Mouse (Mus musculus): ENCODE data around the gene Colgalt1.
A peak's percentile ranks its signal among the peaks of the same experiment; 100 is the strongest.

The Colgalt1 gene

GRCm38 (mm10) chr8:71597451-71597850, 13.3 kb upstream of the Colgalt1 start, which contains the start of gene Fam129c:
Fam129c (plus strand) TSS chr8:71597648.
- Histone ChIP-seq H3K27me3 (ENCODE audit: control insufficient read depth, insufficient read depth, low read length, poor library complexity, severe bottlenecking) (no peaks in the 10 kb centered on the region), H3K36me3 (ENCODE audit: control insufficient read depth, insufficient read depth, low read length, poor library complexity, severe bottlenecking) (peaks cover 2% of the 10 kb centered on the region; the same call in 1 of the 2 replicates)
- DNase-seq (ENCODE audit: low read depth, low spot score): peak; percentile 68

- no peaks in the 10 kb centered on the region for H3K27me3 ChIP-seq (ENCODE audit: control insufficient read depth, insufficient read depth, low read length, poor library complexity, severe bottlenecking)
- H3K36me3 ChIP-seq (ENCODE audit: control insufficient read depth, insufficient read depth, low read length, poor library complexity, severe bottlenecking): peaks cover 3% of the 10 kb centered on the region
- DNase-seq (ENCODE audit: low read depth, low spot score): no peak
Measured at GRCm38 (mm10) chr8:71598375-71598774, 12.4 kb upstream of the Colgalt1 start.

GRCm38 (mm10) chr8:71598841-71599240, 12.0 kb upstream of the Colgalt1 start:
- Histone ChIP-seq H3K36me3 (ENCODE audit: control insufficient read depth, insufficient read depth, low read length, poor library complexity, severe bottlenecking) (peaks cover 5% of the 10 kb centered on the region), H3K27me3 (ENCODE audit: control insufficient read depth, insufficient read depth, low read length, poor library complexity, severe bottlenecking) (no peaks in the 10 kb centered on the region)
- DNase-seq (ENCODE audit: low read depth, low spot score): no peak

GRCm38 (mm10) chr8:71601939-71602665, 8.7 kb upstream of the Colgalt1 start:
- Histone ChIP-seq H3K36me3 (ENCODE audit: control insufficient read depth, insufficient read depth, low read length, poor library complexity, severe bottlenecking) (peaks cover 10% of the 10 kb centered on the region), H3K27me3 (ENCODE audit: control insufficient read depth, insufficient read depth, low read length, poor library complexity, severe bottlenecking) (no peaks in the 10 kb centered on the region)
- DNase-seq (ENCODE audit: low read depth, low spot score): peak; percentile 57

- DNase-seq (ENCODE audit: low read depth, low spot score): no peak
- no peaks in the 10 kb centered on the region for H3K27me3 ChIP-seq (ENCODE audit: control insufficient read depth, insufficient read depth, low read length, poor library complexity, severe bottlenecking)
- peaks cover 10% of the 10 kb centered on the region for H3K36me3 ChIP-seq (ENCODE audit: control insufficient read depth, insufficient read depth, low read length, poor library complexity, severe bottlenecking)
Measured at GRCm38 (mm10) chr8:71602666-71603334, 8.0 kb upstream of the Colgalt1 start.

- Histone ChIP-seq H3K27me3 (ENCODE audit: control insufficient read depth, insufficient read depth, low read length, poor library complexity, severe bottlenecking) (no peaks in the 10 kb centered on the region), H3K36me3 (ENCODE audit: control insufficient read depth, insufficient read depth, low read length, poor library complexity, severe bottlenecking) (peaks cover 12% of the 10 kb centered on the region)
- no peak for DNase-seq (ENCODE audit: low read depth, low spot score)
Measured at GRCm38 (mm10) chr8:71604021-71604420, 6.8 kb upstream of the Colgalt1 start.

GRCm38 (mm10) chr8:71612141-71612540, 1.3 kb downstream of the Colgalt1 start:
- DNase-seq (ENCODE audit: low read depth, low spot score): no peak
- H3K36me3 ChIP-seq (ENCODE audit: control insufficient read depth, insufficient read depth, low read length, poor library complexity, severe bottlenecking): peaks cover 4% of the 10 kb centered on the region; the same call in 1 of the 2 replicates

GRCm38 (mm10) chr8:71613418-71613817, 2.6 kb downstream of the Colgalt1 start:
- Histone ChIP-seq H3K27me3 (ENCODE audit: control insufficient read depth, insufficient read depth, low read length, poor library complexity, severe bottlenecking) (no peaks in the 10 kb centered on the region), H3K36me3 (ENCODE audit: control insufficient read depth, insufficient read depth, low read length, poor library complexity, severe bottlenecking) (peaks cover 2% of the 10 kb centered on the region; the same call in 1 of the 2 replicates)
- peak; percentile 68 for DNase-seq (ENCODE audit: low read depth, low spot score)

More at GRCm38 (mm10) chr8:71612141-71612540, 1.3 kb downstream of the Colgalt1 start:
- H3K27me3 ChIP-seq (ENCODE audit: control insufficient read depth, insufficient read depth, low read length, poor library complexity, severe bottlenecking): no peaks in the 10 kb centered on the region

GRCm38 (mm10) chr8:71619786-71620185, 9.0 kb downstream of the Colgalt1 start:
- Histone ChIP-seq H3K27me3 (ENCODE audit: control insufficient read depth, insufficient read depth, low read length, poor library complexity, severe bottlenecking) (no peaks in the 10 kb centered on the region), H3K36me3 (ENCODE audit: control insufficient read depth, insufficient read depth, low read length, poor library complexity, severe bottlenecking) (peaks cover 12% of the 10 kb centered on the region)
- no peak for DNase-seq (ENCODE audit: low read depth, low spot score)

GRCm38 (mm10) chr8:71625088-71625487, 14.3 kb downstream of the Colgalt1 start:
- H3K27me3 ChIP-seq (ENCODE audit: control insufficient read depth, insufficient read depth, low read length, poor library complexity, severe bottlenecking): no peaks in the 10 kb centered on the region
- DNase-seq (ENCODE audit: low read depth, low spot score): peak; percentile 78

GRCm38 (mm10) chr8:71626753-71627152, 16.0 kb downstream of the Colgalt1 start:
- no peak for DNase-seq (ENCODE audit: low read depth, low spot score)
- H3K36me3 ChIP-seq (ENCODE audit: control insufficient read depth, insufficient read depth, low read length, poor library complexity, severe bottlenecking): peaks cover 3% of the 10 kb centered on the region; the same call in 1 of the 2 replicates
- no peaks in the 10 kb centered on the region for H3K27me3 ChIP-seq (ENCODE audit: control insufficient read depth, insufficient read depth, low read length, poor library complexity, severe bottlenecking)

More at GRCm38 (mm10) chr8:71625088-71625487, 14.3 kb downstream of the Colgalt1 start:
- peaks cover 5% of the 10 kb centered on the region; the same call in 1 of the 2 replicates for H3K36me3 ChIP-seq (ENCODE audit: control insufficient read depth, insufficient read depth, low read length, poor library complexity, severe bottlenecking)

GRCm38 (mm10) chr8:71627265-71628099, 16.7 kb downstream of the Colgalt1 start:
- H3K36me3 ChIP-seq (ENCODE audit: control insufficient read depth, insufficient read depth, low read length, poor library complexity, severe bottlenecking): no peaks in the 10 kb centered on the region; the same call in 1 of the 2 replicates
- no peaks in the 10 kb centered on the region for H3K27me3 ChIP-seq (ENCODE audit: control insufficient read depth, insufficient read depth, low read length, poor library complexity, severe bottlenecking)
- DNase-seq (ENCODE audit: low read depth, low spot score): no peak

- peak; percentile 38 for DNase-seq (ENCODE audit: low read depth, low spot score)
- H3K36me3 ChIP-seq (ENCODE audit: control insufficient read depth, insufficient read depth, low read length, poor library complexity, severe bottlenecking): no peaks in the 10 kb centered on the region; the same call in 1 of the 2 replicates
- no peaks in the 10 kb centered on the region for H3K27me3 ChIP-seq (ENCODE audit: control insufficient read depth, insufficient read depth, low read length, poor library complexity, severe bottlenecking)
Measured at GRCm38 (mm10) chr8:71628396-71629095, 17.7 kb downstream of the Colgalt1 start.
